Mouse (Mus musculus): ENCODE results near the gene Psrc1. TPM values are rescaled to one million over a fixed set of nuclear protein-coding genes. Genes with fewer than 3 reads are reported as not detected.

The Psrc1 gene
- polyA plus RNA-seq, 1 experiment from 2014 or later: 81.5 TPM

GRCm38 (mm10) chr3:108367173-108367572 is 16.5 kb upstream of the Psrc1 start:
- no peak overlapping the region; the same call in 1 of the 2 replicates for H3K4me2 ChIP-seq
- H3K4me3 ChIP-seq: no peak overlapping the region
- 45% methylated on average over 9 of the region's 9 CpGs for WGBS
- H3K36me3 ChIP-seq: no peaks in the 10 kb centered on the region
- no peaks in the 10 kb centered on the region for H3K27me3 ChIP-seq
- H3K4me1 ChIP-seq: peaks cover 17% of the 10 kb centered on the region
- no peaks in the 10 kb centered on the region for H3K9me3 ChIP-seq
- no peak overlapping the region for H3K27ac ChIP-seq
- no peak overlapping the region for H3K9ac ChIP-seq
- no peak for ATAC-seq (ENCODE audit: borderline replicate concordance, extremely low read depth, low FRiP score, low TSS enrichment)

GRCm38 (mm10) chr3:108367828-108368227 is 15.8 kb upstream of the Psrc1 start:
- no peak overlapping the region for H3K27ac ChIP-seq
- no peaks in the 10 kb centered on the region for H3K9me3 ChIP-seq
- H3K4me3 ChIP-seq: no peak overlapping the region
- H3K36me3 ChIP-seq: no peaks in the 10 kb centered on the region
- H3K9ac ChIP-seq: no peak overlapping the region
- H3K27me3 ChIP-seq: no peaks in the 10 kb centered on the region
- 77% methylated on average over 3 of the region's 3 CpGs for WGBS
- peaks cover 21% of the 10 kb centered on the region for H3K4me1 ChIP-seq
- no peak overlapping the region; the same call in 1 of the 2 replicates for H3K4me2 ChIP-seq
- no peak for ATAC-seq (ENCODE audit: borderline replicate concordance, extremely low read depth, low FRiP score, low TSS enrichment)

- no peak overlapping the region for H3K9ac ChIP-seq
- no peak overlapping the region for H3K4me2 ChIP-seq
- H3K9me3 ChIP-seq: no peaks in the 10 kb centered on the region
- H3K36me3 ChIP-seq: no peaks in the 10 kb centered on the region
- H3K4me1 ChIP-seq: peaks cover 24% of the 10 kb centered on the region
- no peaks in the 10 kb centered on the region for H3K27me3 ChIP-seq
- WGBS: 76% methylated on average over 5 of the region's 5 CpGs
- H3K27ac ChIP-seq: no peak overlapping the region
- ATAC-seq (ENCODE audit: borderline replicate concordance, extremely low read depth, low FRiP score, low TSS enrichment): no peak
- no peak overlapping the region for H3K4me3 ChIP-seq
These were observed 14.9 kb upstream of the Psrc1 start for GRCm38 (mm10) chr3:108368721-108369120.

- H3K36me3 ChIP-seq: no peaks in the 10 kb centered on the region
- no peaks in the 10 kb centered on the region for H3K9me3 ChIP-seq
- no peak overlapping the region for H3K4me3 ChIP-seq
- H3K27ac ChIP-seq: peak overlapping the region; percentile 92
- WGBS: 14% methylated on average over 3 of the region's 3 CpGs
- H3K4me2 ChIP-seq: no peak overlapping the region
- H3K9ac ChIP-seq: no peak overlapping the region
- peak; percentile 63 for ATAC-seq (ENCODE audit: borderline replicate concordance, extremely low read depth, low FRiP score, low TSS enrichment)
- H3K4me1 ChIP-seq: peaks cover 21% of the 10 kb centered on the region
- no peaks in the 10 kb centered on the region for H3K27me3 ChIP-seq
These were observed 11.4 kb upstream of the Psrc1 start for GRCm38 (mm10) chr3:108372274-108372673.

GRCm38 (mm10) chr3:108372691-108373090 is 10.9 kb upstream of the Psrc1 start:
- Histone ChIP-seq H3K27me3 (no peaks in the 10 kb centered on the region), H3K27ac (peak overlapping the region; percentile 92)
- WGBS: 29% methylated on average over 3 of the region's 3 CpGs

GRCm38 (mm10) chr3:108378875-108379663 is 4.6 kb upstream of the Psrc1 start:
- no peak for ATAC-seq (ENCODE audit: borderline replicate concordance, extremely low read depth, low FRiP score, low TSS enrichment)

More at GRCm38 (mm10) chr3:108372691-108373090, 10.9 kb upstream of the Psrc1 start:
- no peak overlapping the region for H3K4me3 ChIP-seq
- H3K9ac ChIP-seq: no peak overlapping the region
- no peak overlapping the region for H3K4me2 ChIP-seq
- ATAC-seq (ENCODE audit: borderline replicate concordance, extremely low read depth, low FRiP score, low TSS enrichment): peak; percentile 78
- no peaks in the 10 kb centered on the region for H3K36me3 ChIP-seq
- no peaks in the 10 kb centered on the region for H3K9me3 ChIP-seq
- H3K4me1 ChIP-seq: peaks cover 21% of the 10 kb centered on the region

GRCm38 (mm10) chr3:108380695-108381094 is 2.9 kb upstream of the Psrc1 start:
- no peak overlapping the region for H3K27ac ChIP-seq
- H3K9me3 ChIP-seq: no peaks in the 10 kb centered on the region
- WGBS: 76% methylated on average over 6 of the region's 6 CpGs
- H3K36me3 ChIP-seq: no peaks in the 10 kb centered on the region
- no peak overlapping the region for H3K4me3 ChIP-seq
- H3K27me3 ChIP-seq: no peaks in the 10 kb centered on the region
- H3K9ac ChIP-seq: no peak overlapping the region
- no peak for ATAC-seq (ENCODE audit: borderline replicate concordance, extremely low read depth, low FRiP score, low TSS enrichment)
- H3K4me2 ChIP-seq: no peak overlapping the region
- peaks cover 35% of the 10 kb centered on the region for H3K4me1 ChIP-seq

More at GRCm38 (mm10) chr3:108378875-108379663, 4.6 kb upstream of the Psrc1 start:
- Histone ChIP-seq H3K36me3 (no peaks in the 10 kb centered on the region), H3K27ac (no peak overlapping the region), H3K4me1 (peaks cover 19% of the 10 kb centered on the region), H3K9ac (no peak overlapping the region), H3K4me2 (no peak overlapping the region), H3K9me3 (no peaks in the 10 kb centered on the region), H3K27me3 (no peaks in the 10 kb centered on the region), H3K4me3 (no peak overlapping the region)
- 72% methylated on average over 7 of the region's 7 CpGs for WGBS

- ATAC-seq (ENCODE audit: borderline replicate concordance, extremely low read depth, low FRiP score, low TSS enrichment): no peak
- H3K9ac ChIP-seq: no peak overlapping the region; the same call in 1 of the 2 replicates
These were observed 1.4 kb upstream of the Psrc1 start for GRCm38 (mm10) chr3:108381945-108382875.

GRCm38 (mm10) chr3:108384425-108384824 is 786 bp downstream of the Psrc1 start:
- Histone ChIP-seq H3K27ac (peak overlapping the region; percentile 19; the same call in 1 of the 2 replicates), H3K4me1 (peaks cover 61% of the 10 kb centered on the region), H3K4me2 (peak overlapping the region; percentile 75), H3K9ac (peak overlapping the region; percentile 45), H3K4me3 (peak overlapping the region; percentile 75), H3K36me3 (peaks cover 17% of the 10 kb centered on the region), H3K9me3 (no peaks in the 10 kb centered on the region), H3K27me3 (no peaks in the 10 kb centered on the region)
- 26% methylated on average over 2 of the region's 2 CpGs for WGBS
- ATAC-seq (ENCODE audit: borderline replicate concordance, extremely low read depth, low FRiP score, low TSS enrichment): no peak

More at GRCm38 (mm10) chr3:108381945-108382875, 1.4 kb upstream of the Psrc1 start:
- Histone ChIP-seq H3K9me3 (no peaks in the 10 kb centered on the region), H3K4me3 (peak overlapping the region; percentile 19), H3K36me3 (peaks cover 11% of the 10 kb centered on the region), H3K27me3 (no peaks in the 10 kb centered on the region), H3K27ac (0 out of 2 replicates have a peak overlapping the region, but pooled peaks have one; percentile 77), H3K4me2 (peak overlapping the region; percentile 75), H3K4me1 (peaks cover 49% of the 10 kb centered on the region)
- 58% methylated on average over 14 of the region's 14 CpGs for WGBS

- Histone ChIP-seq H3K9ac (no peak overlapping the region), H3K27ac (peak overlapping the region; percentile 45; the same call in 1 of the 2 replicates), H3K4me3 (no peak overlapping the region), H3K27me3 (no peaks in the 10 kb centered on the region), H3K36me3 (peaks cover 17% of the 10 kb centered on the region), H3K4me1 (peaks cover 62% of the 10 kb centered on the region), H3K9me3 (no peaks in the 10 kb centered on the region), H3K4me2 (peak overlapping the region; percentile 75; the same call in 1 of the 2 replicates)
- 72% methylated on average over 10 of the region's 10 CpGs for WGBS
- no peak for ATAC-seq (ENCODE audit: borderline replicate concordance, extremely low read depth, low FRiP score, low TSS enrichment)
These were observed 2.5 kb downstream of the Psrc1 start for GRCm38 (mm10) chr3:108386186-108386585.

- peak overlapping the region; percentile 30; the same call in 1 of the 2 replicates for H3K9ac ChIP-seq
- peak overlapping the region; percentile 72 for H3K27ac ChIP-seq
- ATAC-seq (ENCODE audit: borderline replicate concordance, extremely low read depth, low FRiP score, low TSS enrichment): peak; percentile 41; the same call in 1 of the 2 replicates
- H3K9me3 ChIP-seq: no peaks in the 10 kb centered on the region
- peak overlapping the region; percentile 28 for H3K4me2 ChIP-seq
- WGBS: 0% methylated on average over 5 of the region's 5 CpGs
- no peaks in the 10 kb centered on the region for H3K27me3 ChIP-seq
- no peak overlapping the region for H3K4me3 ChIP-seq
- peaks cover 17% of the 10 kb centered on the region for H3K36me3 ChIP-seq
- H3K4me1 ChIP-seq: peaks cover 57% of the 10 kb centered on the region
These were observed 5.5 kb downstream of the Psrc1 start for GRCm38 (mm10) chr3:108389111-108389545.
